Mouse (Mus musculus) brain, embryonic 14.5 days (tissue): ENCODE results near the gene Kalrn.

ENCODE experiments used
- CTCF ChIP-seq: fragments of 200-500 bp; IDR thresholded peaks from 2 replicates; pipeline ENCODE4 v1.5.1; 2012; ENCODE audit warnings: inconsistent platforms, mild to moderate bottlenecking, moderate library complexity, borderline replicate concordance; ENCODE audit not compliant: insufficient read depth, insufficient read length; ENCODE audit errors: extremely low read depth
- POLR2A ChIP-seq: fragments of 200-500 bp; IDR thresholded peaks from 2 replicates; pipeline ENCODE4 v1.6.1; 2012; ENCODE audit warnings: mild to moderate bottlenecking, inconsistent platforms, borderline replicate concordance; ENCODE audit not compliant: poor library complexity, insufficient read depth, insufficient read length, severe bottlenecking; ENCODE audit errors: extremely low read depth

- TF ChIP-seq POLR2A, result no peak
- TF ChIP-seq CTCF, result no peak
These were observed 172.1 kb downstream of the Kalrn start for GRCm38 (mm10) chr16:34401216-34401615.
